Mouse (Mus musculus) cerebellum, adult 2 months (tissue): ENCODE data around the gene Fbxo27.

ENCODE experiments used
- CTCF ChIP-seq: fragments of 200-500 bp; IDR thresholded peaks from 2 replicates; pipeline ENCODE4 v1.5.1; 2011; ENCODE audit warnings: low read depth, mild to moderate bottlenecking, control low read depth, low read length, moderate library complexity, borderline replicate concordance; ENCODE audit not compliant: insufficient read depth
- POLR2A ChIP-seq: fragments of 200-500 bp; IDR thresholded peaks from 2 replicates; pipeline ENCODE4 v1.6.1; 2011; ENCODE audit warnings: low read length, control low read depth, borderline replicate concordance; ENCODE audit not compliant: insufficient read depth

DNA sequence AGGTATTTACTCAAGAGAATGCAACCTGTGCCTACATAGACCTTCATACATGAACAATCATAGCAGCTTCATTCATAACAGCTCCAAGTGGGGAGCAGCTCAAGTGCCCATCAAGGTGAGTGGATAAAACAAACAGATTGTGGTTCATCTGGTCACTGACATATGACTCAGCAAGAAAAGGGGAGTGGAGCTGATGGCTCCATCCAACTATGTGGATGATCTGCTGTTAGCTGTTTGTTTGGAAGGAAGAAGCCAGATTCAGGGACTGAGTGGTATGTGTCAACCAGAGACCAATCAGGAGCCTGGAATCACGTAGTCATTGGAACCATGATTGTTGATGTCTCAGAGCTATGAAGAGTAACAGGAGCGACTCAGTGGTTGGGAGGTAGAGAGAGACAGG lies 32.0 kb downstream of the Fbxo27 start:
- no peak for TF ChIP-seq POLR2A
- no peak for TF ChIP-seq CTCF
